8 mouse cellular contexts compared by ENCODE assay signal in genomic region chr14:32201791-32202451, GRCm38 (mm10). TPM values are rescaled to one million over a fixed set of nuclear protein-coding genes. Genes with fewer than 3 reads are reported as not detected.
DNase-seq lines count a peak whose midpoint lies in the region; ATAC-seq and TF ChIP-seq lines count a peak whose summit lies in the region.

TSS of gene Timm23 (minus strand) at chr14:32201898.
TSS of gene Parg (plus strand) at chr14:32201949.

- peak; percentile 93 for DNase-seq in forebrain, embryonic 14.5 days (ENCODE audit: low spot score)
- peak; percentile 74 for DNase-seq in heart, postnatal 25 days (ENCODE audit: low spot score)
- DNase-seq in layer of hippocampus, adult 18-20 months (ENCODE audit: low spot score in 2 of 2) = peak; percentile 86 to 92
- DNase-seq in lung, adult 2 months = peak; percentile 81
- peak; percentile 75 to 79 for DNase-seq in thymus, adult 18-20 months

- under 1% methylated on average over 63 of the region's 77 CpGs for WGBS in forebrain, embryonic 14.5 days
- whole genome bisulfite sequencing in lung, adult 2 months = under 1% methylated on average over 77 of the region's 77 CpGs

- no peak for TF ChIP-seq POLR2A in ES-Bruce4 (IDR thresholded peaks at IDR 0.05; ENCODE audit: insufficient read depth, low read length)
- TF ChIP-seq POLR2A in lung, adult 2 months (IDR thresholded peaks at IDR 0.05; ENCODE audit: borderline replicate concordance, extremely low read depth, low read depth, low read length) = 0 out of 2 replicates have a peak, but pooled peaks have one; percentile 46

- H3K4me1 ChIP-seq in ES-Bruce4 (ENCODE audit: control insufficient read depth, insufficient read depth, low read length) = no peaks in the 10 kb centered on the region
- peaks cover 21% of the 10 kb centered on the region for H3K4me1 ChIP-seq in forebrain, embryonic 14.5 days (ENCODE audit: control insufficient read depth, insufficient read depth, low read length)
- peaks cover 11% of the 10 kb centered on the region for H3K4me1 ChIP-seq in lung, adult 2 months (ENCODE audit: control insufficient read depth, insufficient read depth, low read length)

- no peak within 1 kb of the TSS for H3K27ac ChIP-seq in ES-Bruce4 (ENCODE audit: insufficient read depth, low read length)
- H3K27ac ChIP-seq in forebrain, embryonic 14.5 days (ENCODE audit: low read depth, low read length) = peak within 1 kb of the TSS; percentile 46; the same call in 1 of the 2 replicates

- ATAC-seq in cerebellum, adult (ENCODE audit: insufficient number of reproducible peaks, low FRiP score, low TSS enrichment) = peak; percentile 93
- peak; percentile 97 for ATAC-seq in forebrain, embryonic 14.5 days
- peak; percentile 97 for ATAC-seq in neutrophil, adult 5-6 weeks (ENCODE audit: extremely low read depth, insufficient number of reproducible peaks, low FRiP score, poor library complexity, severe bottlenecking)

- peak within 1 kb of the TSS; percentile 88 for H3K4me3 ChIP-seq in ES-Bruce4 (ENCODE audit: low read depth, low read length)
- peak within 1 kb of the TSS; percentile 93 for H3K4me3 ChIP-seq in forebrain, embryonic 14.5 days (ENCODE audit: low read depth, low read length)
- H3K4me3 ChIP-seq in lung, adult 2 months (replicated peaks; ENCODE audit: extremely low read depth, low read depth, low read length) = peak within 1 kb of the TSS; percentile 99

- TF ChIP-seq CTCF in ES-Bruce4 (IDR thresholded peaks at IDR 0.05; ENCODE audit: low read depth, low read length) = no peak
- no peak for TF ChIP-seq CTCF in lung, adult 2 months (IDR thresholded peaks at IDR 0.05; ENCODE audit: insufficient read depth, low read length)

- peak within 1 kb of the TSS; percentile 79 for H3K4me2 ChIP-seq in forebrain, embryonic 14.5 days (ENCODE audit: low read length)

- intact Hi-C loops in heart, postnatal 25 days (cut with DNase I) = no loop called here

- peak within 1 kb of the TSS; percentile 97 for H3K9ac ChIP-seq in ES-Bruce4 (ENCODE audit: low read depth, poor library complexity, severe bottlenecking)
- peak within 1 kb of the TSS; percentile 95 for H3K9ac ChIP-seq in forebrain, embryonic 14.5 days (ENCODE audit: low read length)

- H3K27me3 ChIP-seq in ES-Bruce4 (ENCODE audit: control insufficient read depth, insufficient read depth, low read length, poor library complexity, severe bottlenecking) = no peaks in the 10 kb centered on the region
- no peaks in the 10 kb centered on the region for H3K27me3 ChIP-seq in forebrain, embryonic 14.5 days (replicated peaks; ENCODE audit: control insufficient read depth, insufficient read depth, low read length)

- H3K9me3 ChIP-seq in ES-Bruce4 (replicated peaks; ENCODE audit: control insufficient read depth, insufficient read depth, low read length, poor library complexity, severe bottlenecking) = no peaks in the 10 kb centered on the region; the same call in 1 of the 2 replicates
- H3K9me3 ChIP-seq in forebrain, embryonic 14.5 days (replicated peaks; ENCODE audit: control insufficient read depth, low read length) = no peaks in the 10 kb centered on the region

- no peak for TF ChIP-seq EP300 in ES-Bruce4 (IDR thresholded peaks at IDR 0.05; ENCODE audit: insufficient read depth, low read depth, low read length)

- peaks cover 20% of the 10 kb centered on the region for H3K36me3 ChIP-seq in ES-Bruce4 (ENCODE audit: control insufficient read depth, insufficient read depth, low read length, poor library complexity, severe bottlenecking)
- peaks cover 18% of the 10 kb centered on the region for H3K36me3 ChIP-seq in forebrain, embryonic 14.5 days (ENCODE audit: control insufficient read depth, insufficient read depth, low read length)

RNA-seq across cellular contexts. Expression of gene Timm23, which starts in this region (rescaled TPM):
- 170 and 189 TPM in 2 replicates for polyA plus RNA-seq in ES-Bruce4 (2011; ENCODE audit: insufficient read depth, insufficient read length, low read depth, missing spikeins)
- 258 and 290 TPM in 2 replicates for polyA plus RNA-seq in forebrain, embryonic 14.5 days (2014; fragmentation: Nextera tagmentation; extraction: Ambion mirVana)
- total RNA-seq in heart, postnatal 25 days (2021) = 100 to 1,000 TPM; 209 to 233 TPM
- total RNA-seq in layer of hippocampus, adult 18-20 months (2021) = 10 to 100 TPM; 72.7 to 74.1 TPM
- 83.6 and 93.2 TPM in 2 replicates for polyA plus RNA-seq in lung, adult 2 months (2012; rRNA removed)
- 43.3 and 46.4 TPM in 2 replicates for total RNA-seq in neutrophil, adult 5-6 weeks (2017)

RNA-seq across cellular contexts. Expression of gene Parg, which starts in this region (rescaled TPM):
- polyA plus RNA-seq in ES-Bruce4 (2011; ENCODE audit: insufficient read depth, insufficient read length, low read depth, missing spikeins) = 73.1 and 78.6 TPM in 2 replicates
- polyA plus RNA-seq in forebrain, embryonic 14.5 days (2014; fragmentation: Nextera tagmentation; extraction: Ambion mirVana) = 41.0 and 43.2 TPM in 2 replicates
- 10 to 100 TPM; 21.7 to 22.1 TPM for total RNA-seq in heart, postnatal 25 days (2021)
- 10 to 100 TPM; 39.2 to 47.4 TPM for total RNA-seq in layer of hippocampus, adult 18-20 months (2021)
- polyA plus RNA-seq in lung, adult 2 months (2012; rRNA removed) = 4.1 and 4.9 TPM in 2 replicates
- 108 and 120 TPM in 2 replicates for total RNA-seq in neutrophil, adult 5-6 weeks (2017)
